Mouse (Mus musculus) frontal cortex, adult (tissue): Measurements from ENCODE around the gene Adh5.

Experiments used
- ATAC-seq: cut with Nextera tagmentation; 2 replicates; pipeline ENCODE4 v1.9.2; 2017; ENCODE audit warnings: mild to moderate bottlenecking, moderate library complexity, mixed read lengths; ENCODE audit not compliant: low TSS enrichment

Adh5 gene

DNA sequence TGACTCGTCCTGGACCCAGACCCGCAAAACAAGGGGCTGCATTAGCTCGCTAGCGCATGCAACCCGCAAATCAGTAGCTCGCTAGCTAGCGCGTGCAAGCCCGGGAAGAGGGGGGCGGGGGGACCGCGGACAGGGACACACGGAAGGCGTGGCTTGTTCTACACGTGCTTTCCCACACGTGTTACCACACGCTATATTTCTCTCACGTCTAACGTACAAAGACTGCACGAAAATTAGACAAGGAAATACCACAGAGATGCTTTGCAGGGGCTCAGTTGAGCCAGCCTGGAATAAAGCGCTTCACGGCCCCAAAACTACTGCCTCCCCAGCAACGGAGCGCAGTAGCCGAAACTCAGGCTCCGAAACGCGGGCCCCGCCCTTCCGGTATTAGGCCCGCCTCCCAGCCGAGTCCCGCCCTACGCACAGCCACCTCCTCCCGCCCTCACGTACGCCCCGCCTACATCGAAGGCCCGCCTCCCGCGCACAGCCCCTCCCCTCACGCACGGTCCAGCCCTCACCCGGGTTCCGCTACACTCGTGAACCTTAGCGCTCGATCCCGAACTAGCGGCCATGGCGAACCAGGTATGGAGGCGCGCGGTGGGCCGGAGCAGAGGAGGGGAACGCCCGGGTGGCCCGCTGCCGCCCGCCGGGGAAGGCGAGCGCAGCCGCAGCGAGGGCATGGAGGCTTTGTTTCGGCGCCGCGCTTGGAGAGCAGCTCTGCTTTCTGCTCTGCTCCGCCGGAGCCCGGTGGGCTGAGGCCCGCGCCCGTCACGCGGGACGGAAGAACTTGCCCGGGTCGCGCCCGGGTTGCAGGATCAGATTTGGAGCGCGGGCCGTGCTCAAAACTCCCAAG, at the start of gene Adh5:
Gene Adh5 (plus strand): TSS at position 482 of the 853 bp plus-strand sequence.
- ATAC-seq = peak; percentile 94

DNA sequence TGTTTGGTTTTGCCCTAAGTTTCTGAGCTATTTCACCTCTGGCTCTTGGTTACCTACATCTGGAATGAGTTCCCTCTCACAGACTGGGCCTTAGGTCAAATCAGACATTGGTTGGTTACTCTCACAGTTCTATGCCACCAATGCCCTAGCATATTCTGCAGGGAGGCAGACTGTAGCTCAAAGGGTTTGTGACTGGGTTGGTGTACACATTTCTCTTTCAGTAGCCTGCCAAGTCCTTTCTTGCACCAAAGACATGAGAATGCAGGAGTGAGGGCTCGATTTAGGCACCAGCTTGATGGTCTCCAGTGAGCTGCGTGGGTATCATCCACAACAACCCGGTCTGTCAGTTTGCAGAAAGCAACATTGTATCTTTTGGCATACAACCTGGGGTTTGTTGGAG, 38.0 kb upstream of the Adh5 start:
- ATAC-seq = no peak

DNA sequence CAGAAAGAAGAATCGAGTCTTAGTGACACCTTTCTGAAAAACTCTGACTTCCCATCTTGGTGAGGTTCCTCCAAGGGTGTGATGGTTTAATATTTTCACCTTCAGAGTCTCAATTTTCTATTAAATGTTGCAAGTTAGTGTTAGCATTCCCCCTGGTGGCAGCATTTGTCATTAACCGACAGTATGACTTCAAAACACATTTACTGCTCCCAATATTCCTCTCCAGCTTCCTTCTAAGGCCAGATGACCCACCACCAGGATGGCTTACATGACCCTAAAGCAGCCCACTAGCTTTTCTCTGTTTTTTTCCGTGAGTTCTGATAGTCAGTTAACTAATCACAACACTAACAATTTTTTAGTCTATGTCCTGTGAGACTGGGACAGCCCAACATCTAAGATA, 37.6 kb upstream of the Adh5 start:
- ATAC-seq = peak; percentile 70

DNA sequence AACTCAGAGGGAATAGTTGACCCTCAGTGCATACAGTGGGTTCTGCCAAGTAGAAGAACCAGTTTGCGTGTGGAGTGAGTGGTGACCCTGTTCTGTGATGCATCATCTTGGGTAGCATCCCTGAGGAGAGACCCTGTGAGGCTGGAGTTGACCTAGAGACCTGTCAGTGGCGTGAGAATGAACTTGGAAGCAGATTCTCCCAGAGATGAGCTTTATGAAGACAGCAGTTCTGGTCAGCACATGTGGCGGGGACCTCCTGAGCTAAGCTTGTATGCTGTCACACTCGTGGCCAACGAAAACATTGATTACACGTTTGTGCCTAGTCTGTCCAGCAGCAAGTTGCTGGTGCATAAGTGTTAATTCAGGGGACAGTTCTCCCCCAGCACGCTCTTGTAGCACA, 37.1 kb upstream of the Adh5 start:
- no peak for ATAC-seq

DNA sequence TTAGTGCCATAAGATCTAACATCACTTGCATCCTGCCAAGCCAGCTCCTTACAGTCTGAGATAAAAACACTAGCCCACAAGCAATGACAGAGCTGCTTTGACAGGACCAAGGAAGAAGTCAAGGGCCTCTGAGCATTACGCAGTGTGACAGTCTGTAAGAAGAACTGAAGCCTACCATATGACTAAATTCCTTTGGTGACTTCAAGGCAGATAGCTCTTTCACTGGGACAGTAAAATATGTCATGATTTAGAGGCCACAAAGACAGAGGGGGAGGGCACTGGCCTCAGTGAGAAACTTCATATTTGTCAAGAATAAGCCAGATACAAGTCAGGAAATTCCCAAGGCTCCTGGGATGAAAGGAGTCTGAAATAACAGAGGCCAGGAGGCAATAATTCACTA, 35.0 kb upstream of the Adh5 start:
- ATAC-seq = no peak

DNA sequence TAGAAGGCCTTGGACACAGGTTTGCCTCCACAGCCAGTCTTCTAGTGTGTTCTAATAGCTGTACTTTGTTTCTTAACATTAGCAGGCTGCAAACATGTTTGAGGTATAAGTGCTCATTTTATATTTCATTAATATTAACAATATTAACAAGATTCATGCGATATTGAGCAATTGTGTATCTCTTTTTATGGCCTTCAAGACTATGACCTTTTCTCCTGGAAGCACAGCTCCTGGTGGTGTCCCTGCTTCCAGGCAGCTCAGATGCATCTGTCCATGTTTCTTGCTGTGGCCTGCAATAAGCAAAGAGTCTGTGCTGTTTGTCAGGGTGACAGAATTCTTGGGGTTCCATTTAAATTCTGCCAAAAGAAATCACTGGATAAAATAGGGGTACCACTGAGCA, 33.3 kb upstream of the Adh5 start:
- ATAC-seq = no peak

DNA sequence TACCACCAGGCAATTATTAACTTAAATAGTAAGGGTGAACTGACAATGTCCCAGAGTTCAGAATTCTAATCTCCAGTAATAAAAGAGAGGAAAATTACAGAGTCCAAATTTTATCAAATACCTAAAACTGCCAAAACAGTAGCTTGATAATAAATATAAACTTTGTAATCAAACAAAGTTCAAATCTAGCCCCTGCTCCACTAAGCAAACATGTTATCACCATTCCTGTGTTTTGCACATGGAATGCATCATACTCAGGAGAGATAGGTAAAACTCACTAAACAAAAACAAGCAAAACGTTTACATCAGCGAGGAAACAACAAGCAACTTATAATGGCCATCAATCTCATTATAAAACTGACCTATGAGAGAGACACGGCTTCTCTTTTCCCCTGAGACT, 32.7 kb upstream of the Adh5 start:
- ATAC-seq = no peak

DNA sequence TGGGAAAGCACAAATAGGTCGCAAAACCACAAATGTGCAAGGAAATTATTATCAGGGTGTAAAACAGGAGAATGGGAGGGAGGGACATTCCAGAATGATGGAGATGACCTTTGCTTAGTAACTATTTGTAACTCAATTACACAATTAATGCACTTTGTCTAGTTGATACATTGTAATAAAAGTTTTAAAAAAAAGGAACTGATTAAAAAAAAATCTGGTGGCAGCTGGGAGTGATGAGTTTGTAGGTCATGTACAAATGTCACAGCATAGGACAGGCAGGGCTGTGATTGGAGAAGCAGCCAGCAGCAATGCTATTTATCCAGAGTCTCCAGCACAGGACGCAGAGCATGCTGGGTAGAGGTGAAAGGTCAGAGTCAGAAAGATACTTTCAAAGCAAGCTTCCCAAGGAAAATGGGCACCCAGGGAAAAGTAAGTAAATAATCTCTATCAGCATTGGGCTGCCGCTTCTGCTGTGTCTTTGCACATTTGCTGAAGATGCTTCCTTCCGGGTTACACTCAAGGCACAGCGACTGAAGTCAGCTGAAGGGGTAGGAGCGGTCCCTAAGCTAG, 27.7 kb upstream of the Adh5 start, which contains the start of gene Adh4:
Gene Adh4 (plus strand): TSS at position 346 of the 570 bp plus-strand sequence.
- no peak for ATAC-seq

DNA sequence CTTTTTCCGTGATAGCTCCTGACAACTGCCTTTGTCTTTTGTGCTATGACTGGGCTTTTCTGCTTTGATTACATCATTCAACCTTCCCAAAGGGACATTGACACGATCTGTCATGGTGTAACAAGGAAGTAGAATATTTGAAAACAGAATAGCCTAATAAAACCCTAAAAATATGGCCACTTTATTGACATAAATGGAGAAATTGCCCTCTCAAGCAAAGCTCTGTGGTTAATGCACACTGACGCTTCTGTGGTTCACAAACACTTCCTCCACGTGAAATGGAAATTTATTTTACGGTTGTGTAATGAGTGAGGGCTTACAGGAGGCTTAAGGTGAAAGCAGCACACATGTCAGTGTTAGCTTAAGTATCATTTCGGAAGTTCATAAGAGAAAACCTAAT, 23.5 kb upstream of the Adh5 start:
- no peak for ATAC-seq

DNA sequence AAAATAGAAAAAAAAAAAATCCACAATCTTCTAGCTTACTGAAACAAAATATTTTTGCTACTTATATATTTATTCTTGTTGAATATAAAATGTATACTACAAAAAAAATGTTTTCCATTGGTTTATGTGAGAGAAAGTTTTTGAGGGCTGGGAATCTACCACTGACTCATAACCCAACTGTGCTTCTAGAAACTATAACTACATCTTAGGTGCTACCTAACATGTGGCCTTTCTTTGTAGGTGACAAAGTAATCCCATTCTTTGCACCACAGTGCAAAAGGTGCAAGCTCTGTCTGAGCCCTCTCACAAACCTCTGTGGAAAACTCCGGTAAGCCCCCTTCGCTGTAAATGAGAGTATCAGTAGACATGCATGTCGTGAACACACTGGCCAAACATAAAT, 22.5 kb upstream of the Adh5 start:
- no peak for ATAC-seq

DNA sequence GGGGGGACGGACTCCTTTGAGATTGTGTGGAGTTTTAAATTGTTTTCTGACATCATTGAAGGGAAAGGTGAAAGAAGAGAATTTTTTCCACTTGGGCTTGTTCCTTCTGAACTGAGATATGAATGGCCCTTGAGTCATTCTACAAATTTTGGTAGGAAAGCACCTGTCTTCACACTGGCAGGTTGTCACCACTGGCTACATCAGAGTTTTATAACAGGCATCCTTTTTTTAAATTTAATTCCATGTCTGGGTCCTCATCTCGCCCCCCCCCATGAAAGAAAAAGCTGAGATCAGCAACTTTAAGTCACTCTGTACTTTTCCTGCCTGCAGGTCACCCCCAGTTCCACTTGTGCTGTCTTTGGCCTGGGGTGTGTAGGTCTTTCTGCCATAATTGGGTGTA, 19.2 kb upstream of the Adh5 start:
- ATAC-seq = no peak

DNA sequence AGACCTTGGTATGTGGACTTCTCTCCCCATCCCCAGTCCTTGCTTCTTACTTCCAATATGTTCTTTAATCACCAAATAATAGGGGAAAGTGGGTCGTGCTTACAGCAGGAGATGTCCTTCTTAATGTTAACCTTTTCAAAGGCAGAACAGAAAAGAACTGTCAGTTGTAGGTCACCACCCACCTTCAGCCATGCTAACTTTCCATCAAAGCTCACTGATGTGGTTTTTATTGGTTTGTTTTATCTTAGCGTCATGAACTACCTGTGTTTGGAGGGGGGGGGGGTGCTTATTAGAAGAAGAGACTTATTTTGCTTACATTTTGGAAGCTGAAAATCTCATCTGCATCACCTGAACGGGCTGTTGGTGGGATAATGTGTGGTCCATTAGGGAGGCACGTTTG, 18.6 kb upstream of the Adh5 start:
- ATAC-seq = no peak

DNA sequence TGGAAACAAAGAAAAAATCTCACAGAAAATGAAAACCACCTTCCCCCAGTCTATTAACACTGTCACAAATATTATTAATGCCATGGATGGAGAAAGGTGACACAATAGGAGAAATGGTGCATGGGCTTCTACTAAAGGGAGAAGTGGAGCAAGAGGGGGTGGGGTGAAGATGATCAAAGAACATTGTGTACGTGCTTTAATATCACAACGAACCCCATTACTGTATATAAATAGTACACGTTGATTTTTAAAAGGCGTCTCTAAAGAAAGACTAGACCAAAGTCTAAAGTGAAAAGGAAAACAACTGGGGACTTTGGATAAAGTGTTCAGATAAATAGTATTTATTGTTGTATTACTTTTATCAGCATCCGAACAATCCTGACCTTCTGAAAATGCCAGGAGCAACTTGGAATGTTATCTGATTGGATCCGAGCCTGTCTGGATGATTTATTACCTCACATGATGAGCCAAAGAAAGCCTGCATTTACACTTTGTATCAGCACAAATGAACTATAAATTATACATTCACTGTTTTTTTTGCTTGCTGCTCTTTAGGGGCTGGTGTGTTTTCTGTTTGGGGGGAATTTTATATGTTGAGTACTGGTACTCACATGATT, 12.4 kb upstream of the Adh5 start:
- no peak for ATAC-seq

DNA sequence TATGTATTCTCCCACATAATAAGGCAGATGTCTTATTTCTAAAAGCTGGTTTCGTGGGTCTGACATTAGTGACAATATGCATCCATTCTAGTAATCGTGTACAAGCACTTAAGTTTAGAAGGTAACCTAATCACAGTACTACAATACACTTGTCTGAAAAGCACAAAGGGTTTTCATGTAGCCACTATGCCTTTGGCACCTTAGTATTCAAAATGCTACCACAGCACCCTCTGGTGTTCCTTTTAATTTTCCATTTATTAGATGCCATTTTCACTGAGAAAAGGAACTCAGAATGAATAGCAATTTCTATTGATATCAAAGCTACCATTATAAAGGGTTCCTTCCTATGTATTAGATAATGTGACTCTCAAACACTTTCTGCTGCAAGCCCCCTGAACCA, 11.1 kb upstream of the Adh5 start:
- peak; percentile 87 for ATAC-seq

DNA sequence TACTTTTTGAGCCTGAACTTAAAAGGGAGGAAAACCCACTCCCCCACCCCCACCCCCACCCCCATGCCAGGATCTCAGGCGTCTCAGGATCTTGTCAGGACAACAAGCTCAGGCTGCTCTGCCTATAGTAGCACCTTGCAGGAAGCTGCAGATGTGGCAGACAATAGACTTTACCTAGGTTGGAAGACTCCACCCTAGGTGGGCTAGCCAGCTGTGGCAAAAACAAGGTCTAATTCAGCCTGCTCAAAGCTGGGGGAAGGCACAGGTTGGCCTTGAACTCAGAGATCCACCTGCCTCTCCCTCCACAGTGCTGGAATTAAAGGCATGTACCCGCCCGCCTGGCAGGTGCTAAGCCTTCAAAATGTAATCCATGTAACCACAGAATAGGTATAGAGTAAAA, 4.2 kb upstream of the Adh5 start:
- no peak for ATAC-seq

DNA sequence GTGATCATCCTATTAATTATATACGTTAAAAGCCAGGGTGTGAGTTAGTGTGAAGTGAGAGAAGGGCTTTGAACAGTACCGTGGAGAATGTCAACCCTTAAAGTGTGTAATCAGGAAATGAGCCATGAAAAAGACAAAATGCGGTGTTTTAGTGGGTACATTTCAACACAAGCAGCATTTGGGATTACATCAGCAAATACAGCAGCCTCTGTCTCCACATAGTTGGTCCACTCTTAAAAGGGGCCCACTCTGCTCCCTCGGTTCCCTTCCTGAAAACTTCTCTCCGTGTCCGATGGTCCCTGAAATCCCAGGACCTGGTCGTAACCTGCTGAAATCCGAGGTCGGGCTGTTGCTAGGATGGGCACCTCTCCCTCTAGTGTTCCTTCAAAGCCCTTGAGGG, 690 bp upstream of the Adh5 start:
- no peak for ATAC-seq

DNA sequence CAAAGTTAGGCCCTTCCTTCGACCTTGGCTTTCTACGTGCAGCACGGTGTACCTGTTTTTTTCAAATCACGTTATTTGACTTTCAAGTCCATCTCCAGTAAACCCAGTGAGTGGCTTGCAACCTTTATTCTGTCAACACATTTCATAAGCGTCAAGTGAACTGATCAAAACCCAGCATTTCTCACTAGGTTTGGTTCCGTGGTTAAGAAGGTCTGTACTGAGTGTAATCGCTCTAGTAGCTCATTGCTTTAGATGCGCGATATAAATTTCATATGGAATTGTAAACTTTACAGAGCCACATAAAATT, 525 bp downstream of the Adh5 start:
- ATAC-seq = no peak

DNA sequence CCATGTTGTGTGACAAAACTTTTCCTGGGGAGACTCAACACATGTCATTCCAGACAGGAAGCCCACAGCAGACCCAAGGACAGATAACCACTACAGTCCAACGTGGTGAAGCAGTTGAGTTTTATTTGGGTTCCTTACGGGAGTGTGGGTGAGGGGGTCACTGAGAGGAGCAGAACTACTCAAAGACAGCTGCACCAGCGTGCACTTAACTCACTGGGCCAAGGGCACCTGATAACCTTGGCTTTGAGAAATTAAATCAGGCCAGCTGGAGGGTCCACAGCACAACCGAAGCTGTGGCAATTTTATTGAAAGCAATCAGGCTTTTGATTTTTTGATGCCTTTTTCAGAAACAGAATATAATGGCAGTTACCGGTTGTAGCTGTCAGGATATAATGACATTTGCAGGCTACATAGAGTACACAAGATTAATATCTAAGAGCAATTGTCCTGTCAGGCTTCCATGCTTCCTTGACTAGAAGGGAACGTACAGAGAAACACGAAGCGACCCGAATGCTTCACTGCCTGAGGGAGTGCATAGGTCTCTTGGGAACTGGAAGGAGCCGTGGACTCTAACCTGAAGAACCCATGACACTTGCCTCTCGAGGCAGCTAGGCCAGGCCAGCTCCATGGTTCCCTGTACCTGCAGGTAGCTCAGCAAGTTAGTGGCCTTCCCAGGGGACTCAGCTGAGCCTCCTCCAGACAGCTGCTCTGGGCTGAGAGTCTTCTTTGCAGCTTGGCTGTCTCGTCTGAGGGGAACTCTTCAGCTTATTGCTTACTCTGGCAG, 5.4 kb downstream of the Adh5 start:
- no peak for ATAC-seq

DNA sequence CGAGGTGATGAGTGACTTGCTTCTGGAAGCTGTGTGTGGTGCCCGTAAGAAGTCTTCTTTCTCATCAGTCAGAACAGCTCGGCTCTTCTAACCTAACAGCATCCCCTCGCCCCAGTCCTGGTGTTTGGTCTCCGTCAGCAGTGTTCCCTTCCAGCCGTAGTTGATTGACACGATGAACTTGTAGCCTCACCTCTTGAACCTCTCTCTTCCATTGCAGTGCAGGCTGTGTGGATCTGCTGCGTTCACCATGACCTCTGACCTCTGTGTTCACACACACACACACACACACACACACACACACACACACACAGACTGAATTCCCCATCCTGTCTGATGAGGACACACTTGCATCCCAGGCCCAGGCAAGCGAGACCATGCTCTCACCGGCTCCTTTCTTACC, 9.3 kb downstream of the Adh5 start:
- no peak for ATAC-seq

DNA sequence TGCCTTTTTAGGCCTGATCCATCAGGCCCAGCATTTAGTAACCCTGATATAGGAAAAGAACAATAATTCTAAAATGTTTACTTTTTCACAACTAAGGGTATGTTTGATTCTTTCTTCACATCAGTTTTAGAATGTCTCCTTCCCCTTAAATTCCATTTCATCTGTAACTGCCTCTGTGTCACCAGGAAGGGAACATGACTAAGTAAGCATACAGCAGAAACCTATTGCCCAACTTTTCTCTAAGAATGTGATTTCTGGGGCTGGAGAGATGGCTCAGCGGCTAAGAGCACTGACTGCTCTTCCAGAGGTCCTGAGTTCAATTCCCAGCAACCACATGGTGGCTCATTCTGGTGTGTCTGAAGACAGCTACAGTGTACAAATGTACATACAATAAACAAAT, 11.3 kb downstream of the Adh5 start:
- no peak for ATAC-seq

DNA sequence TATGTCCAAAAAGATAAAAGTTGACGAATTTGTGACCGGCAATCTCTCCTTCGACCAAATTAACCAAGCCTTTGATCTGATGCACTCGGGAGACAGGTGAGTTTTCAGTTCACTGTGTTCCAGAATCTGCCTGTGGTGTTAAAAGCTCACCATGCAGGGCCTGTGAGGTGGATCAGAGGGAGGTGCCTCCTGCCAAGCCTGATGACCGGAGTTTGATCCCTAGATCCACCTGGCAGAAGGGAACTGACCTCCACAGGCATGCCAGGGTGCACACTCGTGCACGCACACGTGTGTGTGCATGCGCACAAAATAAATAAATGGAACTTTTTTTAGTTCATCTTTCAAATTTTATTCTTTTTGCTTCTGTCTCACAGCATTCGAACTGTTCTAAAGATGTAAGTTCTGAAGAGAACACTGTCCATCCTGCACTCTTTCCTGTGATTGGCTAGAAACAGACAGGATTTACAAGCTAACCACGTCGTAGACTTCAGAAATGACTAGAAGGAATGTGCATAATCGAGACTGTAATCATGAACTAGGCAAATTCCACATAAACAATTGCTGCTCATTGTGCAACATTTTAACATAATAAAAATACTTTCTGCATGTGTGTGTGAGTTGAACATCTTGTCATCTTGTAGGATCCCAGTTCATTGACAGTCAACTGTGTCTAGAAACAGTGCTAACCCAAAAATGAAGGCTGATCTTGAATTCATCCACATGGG, 12.0 kb downstream of the Adh5 start:
- ATAC-seq = no peak

DNA sequence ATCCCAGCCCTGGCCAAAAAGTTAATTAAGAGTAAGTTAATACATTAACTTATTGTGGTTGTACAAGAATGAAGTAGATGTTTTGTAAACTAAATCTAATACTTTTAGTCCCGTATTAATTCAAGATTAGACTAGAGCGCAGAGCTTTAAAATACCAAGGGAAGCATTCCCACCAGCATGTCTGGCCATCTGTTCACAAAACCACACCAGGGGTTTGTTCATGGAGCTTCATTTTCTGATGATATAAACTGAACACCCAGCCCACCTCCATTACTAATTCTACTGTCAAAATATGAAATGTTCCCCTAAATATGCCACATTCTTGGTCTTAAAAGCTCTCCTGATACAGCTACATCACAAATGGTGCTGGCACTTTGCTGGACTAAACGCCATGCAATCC, 15.5 kb downstream of the Adh5 start:
- ATAC-seq = no peak
